In the genomic region with DNA sequence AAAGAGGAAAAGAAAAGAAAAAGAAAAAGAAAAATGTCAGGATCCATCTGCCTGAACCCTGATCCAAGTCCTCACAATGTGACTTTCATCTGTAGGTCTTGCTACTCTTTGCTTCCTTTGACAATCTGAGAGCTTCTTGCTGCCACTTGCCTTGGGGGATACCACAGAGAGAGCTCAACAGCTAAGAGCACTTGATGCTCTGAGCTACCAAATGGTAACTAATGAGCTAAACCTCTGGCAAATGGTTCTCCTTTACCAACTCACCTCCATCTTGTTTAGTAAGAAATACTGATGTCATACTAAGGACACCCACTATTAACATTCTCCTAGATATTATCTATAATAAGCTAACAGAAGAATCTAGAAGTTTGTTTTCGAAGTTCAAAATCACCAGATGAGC, we compare ENCODE assay signal across 17 mouse cellular contexts. TPM values are rescaled to one million over a fixed set of nuclear protein-coding genes. Genes with fewer than 3 reads are reported as not detected.
"Had no signal": no experiment of that assay in that cellular context is flagged by ENCODE, and none has a peak within 500 bp of the region (broad histone marks: within the 10 kb centered on the region; RNA-seq: fewer than 3 reads in every experiment).

No protein-coding gene starts in this region.

- H3K4me1 ChIP-seq: liver, embryonic 12.5 days; midbrain, embryonic 10.5 days; midbrain, embryonic 12.5 days; neural tube, embryonic 12.5 days had no signal

- H3K4me3 ChIP-seq: liver, embryonic 12.5 days; midbrain, embryonic 10.5 days; midbrain, embryonic 12.5 days; myocyte; neural tube, embryonic 12.5 days had no signal

- DNase-seq: lung, embryonic 14.5 days; lung, postnatal 10 days; lung, postnatal 4 days; midbrain, embryonic 14.5 days; right cerebral cortex, postnatal 14 days had no signal

- H3K36me3 ChIP-seq: liver, embryonic 12.5 days; midbrain, embryonic 10.5 days; midbrain, embryonic 12.5 days; neural tube, embryonic 12.5 days had no signal

- H3K27me3 ChIP-seq: liver, embryonic 12.5 days; midbrain, embryonic 12.5 days; neural tube, embryonic 12.5 days had no signal

- H3K27ac ChIP-seq: liver, embryonic 12.5 days; liver, embryonic 14.5 days; midbrain, embryonic 10.5 days; midbrain, embryonic 12.5 days; neural tube, embryonic 12.5 days had no signal

- ATAC-seq: liver, embryonic 12.5 days; midbrain, embryonic 16.5 days had no signal

RNA-seq across cellular contexts. Expression of a gene that starts 5.2 kb away (rescaled TPM):
- polyA plus RNA-seq: myocyte had no signal

RNA-seq across cellular contexts. Expression of a gene that starts 12.3 kb away (rescaled TPM):
- polyA plus RNA-seq: myocyte had no signal

RNA-seq across cellular contexts. Expression of a gene that starts 15.2 kb away (rescaled TPM):
- polyA plus RNA-seq: lung, embryonic 14.5 days; lung, embryonic 16.5 days; midbrain, embryonic 10.5 days; midbrain, embryonic 12.5 days; midbrain, embryonic 14.5 days; midbrain, embryonic 16.5 days; myocyte; neural tube, embryonic 12.5 days; neural tube, embryonic 14.5 days; stomach, embryonic 14.5 days had no signal

RNA-seq across cellular contexts. Expression of a gene that starts 15.3 kb away (rescaled TPM):
- polyA plus RNA-seq: liver, adult 2 months; liver, embryonic 16.5 days; midbrain, embryonic 12.5 days; myocyte; neural tube, embryonic 14.5 days had no signal

RNA-seq across cellular contexts. Expression of a gene that starts 25.6 kb away (rescaled TPM):
- polyA plus RNA-seq: myocyte had no signal
